Mouse (Mus musculus) lung, postnatal 25 days (tissue): ENCODE results near the gene Msx2.

Experiments used
- DNase-seq: peaks from one replicate; pipeline ENCODE4 v3.0.0; 2022; ENCODE audit warnings: low spot score

Msx2 gene

GRCm38 (mm10) chr13:53472614-53473124 is at the start of gene Msx2:
Gene Msx2 (minus strand): TSS chr13:53473074.
- DNase-seq, result peak; percentile 18

GRCm38 (mm10) chr13:53521468-53521867 is 48.6 kb upstream of the Msx2 start:
- no peak for DNase-seq

GRCm38 (mm10) chr13:53520343-53520937 is 47.6 kb upstream of the Msx2 start:
- no peak for DNase-seq

- DNase-seq, result no peak
Observed at GRCm38 (mm10) chr13:53519727-53520126, 46.9 kb upstream of the Msx2 start.

- no peak for DNase-seq
Observed at GRCm38 (mm10) chr13:53518306-53518705, 45.4 kb upstream of the Msx2 start.

- DNase-seq, result no peak
Observed at GRCm38 (mm10) chr13:53514574-53514973, 41.7 kb upstream of the Msx2 start.

- DNase-seq, result no peak
Observed at GRCm38 (mm10) chr13:53511366-53511765, 38.5 kb upstream of the Msx2 start.

GRCm38 (mm10) chr13:53502406-53502805 is 29.5 kb upstream of the Msx2 start:
- no peak for DNase-seq

- no peak for DNase-seq
Observed at GRCm38 (mm10) chr13:53501561-53502253, 28.8 kb upstream of the Msx2 start.

- no peak for DNase-seq
Observed at GRCm38 (mm10) chr13:53501057-53501456, 28.2 kb upstream of the Msx2 start.

GRCm38 (mm10) chr13:53486512-53486911 is 13.6 kb upstream of the Msx2 start:
- no peak for DNase-seq

- no peak for DNase-seq
Observed at GRCm38 (mm10) chr13:53475701-53476188, 2.9 kb upstream of the Msx2 start.

- no peak for DNase-seq
Observed at GRCm38 (mm10) chr13:53474491-53474890, 1.6 kb upstream of the Msx2 start.

GRCm38 (mm10) chr13:53473991-53474390 is 1.1 kb upstream of the Msx2 start:
- DNase-seq, result no peak

GRCm38 (mm10) chr13:53473291-53473690 is 417 bp upstream of the Msx2 start:
- DNase-seq, result no peak

GRCm38 (mm10) chr13:53471926-53472613 is 804 bp downstream of the Msx2 start:
- DNase-seq, result no peak

- no peak for DNase-seq
Observed at GRCm38 (mm10) chr13:53471411-53471810, 1.5 kb downstream of the Msx2 start.

- no peak for DNase-seq
Observed at GRCm38 (mm10) chr13:53470437-53471151, 2.3 kb downstream of the Msx2 start.

- no peak for DNase-seq
Observed at GRCm38 (mm10) chr13:53469756-53470155, 3.1 kb downstream of the Msx2 start.

- DNase-seq, result no peak
Observed at GRCm38 (mm10) chr13:53468171-53468570, 4.7 kb downstream of the Msx2 start.

GRCm38 (mm10) chr13:53466189-53466866 is 6.5 kb downstream of the Msx2 start:
- DNase-seq, result no peak
